Mouse (Mus musculus) thymus, adult 2 months (tissue): ENCODE measurements around the gene Ryr1. TPM values are rescaled to one million over a fixed set of nuclear protein-coding genes. Genes with fewer than 3 reads are reported as not detected.
A peak's percentile ranks its signal among the peaks of the same experiment; 100 is the strongest.

Experiments used
- DNase-seq: peaks from one replicate; pipeline ENCODE4 v3.0.0; 2021
- H3K27ac ChIP-seq: fragments of 200-500 bp; 2 replicates; pipeline ENCODE4 v1.5.1; 2012; ENCODE audit warnings: low read length, control low read depth; ENCODE audit not compliant: control insufficient read depth, insufficient read depth
- H3K27me3 ChIP-seq: fragments of 200-500 bp; 2 replicates; pipeline ENCODE4 v1.6.1; 2012; ENCODE audit warnings: mild to moderate bottlenecking, low read length, moderate library complexity, mixed read lengths; ENCODE audit not compliant: control insufficient read depth, insufficient read depth
- H3K36me3 ChIP-seq: fragments of 200-500 bp; 2 replicates; pipeline ENCODE4 v1.6.1; 2012; ENCODE audit warnings: mild to moderate bottlenecking, low read length, moderate library complexity; ENCODE audit not compliant: control insufficient read depth, insufficient read depth
- H3K4me1 ChIP-seq: fragments of 200-500 bp; replicated peaks from 2 replicates; pipeline ENCODE4 v1.6.1; 2012; ENCODE audit warnings: low read length; ENCODE audit not compliant: control insufficient read depth, insufficient read depth
- H3K4me3 ChIP-seq: fragments of 200-500 bp; 2 replicates; pipeline ENCODE4 v1.5.1; 2012; ENCODE audit warnings: mild to moderate bottlenecking, low read length, control low read depth, moderate library complexity; ENCODE audit not compliant: control insufficient read depth, insufficient read depth
- CTCF ChIP-seq: fragments of 200-500 bp; IDR thresholded peaks from 2 replicates; pipeline ENCODE4 v1.5.1; 2012; ENCODE audit warnings: mild to moderate bottlenecking, control low read depth, low read length, moderate library complexity, borderline replicate concordance; ENCODE audit not compliant: control insufficient read depth, poor library complexity, insufficient read depth; ENCODE audit errors: extremely low read depth
- POLR2A ChIP-seq: fragments of 200-500 bp; IDR thresholded peaks from 2 replicates; pipeline ENCODE4 v1.6.1; 2012; ENCODE audit warnings: mild to moderate bottlenecking, low read length, control low read depth, moderate library complexity; ENCODE audit not compliant: control insufficient read depth, poor library complexity, insufficient read depth; ENCODE audit errors: extremely low read depth
- WGBS: fragments of 180-500 bp; shearing (Covaris S2); methylation state at CpG from one replicate; pipeline ENCODE4 v1.1.7; 2018; 5-methylcytosine and 5-hydroxymethylcytosine counted together
- polyA plus RNA-seq: library from polyadenylated mRNA; depleted of rRNA; stranded (reverse); fragments of >200 nt; gene quantifications from 2 replicates; pipeline ENCODE4 v1.2.3, GENCODE M21; 2012

The Ryr1 gene
- polyA plus RNA-seq, 1 experiment, result 0.19 TPM

DNA sequence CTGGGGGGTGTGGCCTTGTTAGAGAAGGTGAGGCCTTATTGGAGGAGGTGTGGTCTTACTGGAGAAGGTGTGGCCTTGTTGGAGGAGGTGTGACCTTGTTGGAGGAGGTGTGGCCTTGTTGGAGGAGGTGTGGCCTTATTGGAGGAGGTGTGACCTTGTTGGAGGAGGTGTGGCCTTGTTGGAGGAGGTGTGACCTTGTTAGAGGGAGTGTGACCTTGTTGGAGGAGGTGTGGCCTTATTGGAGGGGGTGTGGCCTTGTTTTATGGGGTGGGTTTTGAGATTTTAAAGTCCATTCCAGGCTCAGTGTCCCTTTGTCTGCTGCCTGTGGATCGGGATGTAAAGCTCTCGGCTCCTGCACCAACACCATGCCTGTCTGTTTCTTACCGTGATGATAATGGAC lies 40.6 kb downstream of the Ryr1 start:
- Histone ChIP-seq H3K27me3 (no peaks in the 10 kb centered on the region), H3K4me1 (no peaks in the 10 kb centered on the region), H3K36me3 (no peaks in the 10 kb centered on the region), H3K4me3 (no peak overlapping the region), H3K27ac (no peak overlapping the region)
- WGBS, result 96% methylated on average over 3 of the region's 3 CpGs
- DNase-seq, result no peak
- no peak for TF ChIP-seq CTCF
- TF ChIP-seq POLR2A, result no peak

GRCm38 (mm10) chr7:29079419-29079950 lies 45.5 kb downstream of the Ryr1 start:
- Histone ChIP-seq H3K4me3 (no peak overlapping the region), H3K27me3 (no peaks in the 10 kb centered on the region), H3K4me1 (no peaks in the 10 kb centered on the region), H3K36me3 (no peaks in the 10 kb centered on the region), H3K27ac (no peak overlapping the region)
- no peak for TF ChIP-seq CTCF
- TF ChIP-seq POLR2A, result no peak
- 83% methylated on average over 12 of the region's 12 CpGs for WGBS
- DNase-seq, result no peak

GRCm38 (mm10) chr7:29076977-29077376 lies 48.0 kb downstream of the Ryr1 start:
- H3K27me3 ChIP-seq, result no peaks in the 10 kb centered on the region
- H3K4me1 ChIP-seq, result no peaks in the 10 kb centered on the region
- no peak overlapping the region for H3K27ac ChIP-seq
- H3K36me3 ChIP-seq, result no peaks in the 10 kb centered on the region
- no peak for DNase-seq
- H3K4me3 ChIP-seq, result no peak overlapping the region
- WGBS, result 91% methylated on average over 9 of the region's 9 CpGs
- TF ChIP-seq CTCF (no peak), POLR2A (no peak)

DNA sequence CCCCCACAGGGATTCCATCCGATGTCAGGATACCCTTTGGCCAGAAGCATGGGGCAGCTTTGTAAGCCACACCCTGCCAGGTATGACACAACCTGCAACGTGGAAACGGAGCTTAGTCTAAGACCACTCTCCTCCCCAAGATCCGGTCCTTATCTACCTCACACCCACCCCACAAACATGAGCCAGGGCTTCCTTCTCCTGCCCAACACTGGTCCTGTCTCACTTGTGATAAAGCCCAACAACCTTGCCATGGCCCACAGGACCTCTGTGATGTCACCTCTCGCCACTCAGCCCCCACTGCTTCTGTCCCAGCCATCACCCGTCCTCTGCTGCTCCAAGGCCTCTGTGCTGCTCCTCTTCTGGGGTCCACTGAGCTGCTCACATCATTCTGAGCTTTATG lies 49.8 kb downstream of the Ryr1 start:
- Histone ChIP-seq H3K27me3 (peaks cover 3% of the 10 kb centered on the region; the same call in 1 of the 2 replicates), H3K36me3 (no peaks in the 10 kb centered on the region), H3K4me1 (peaks cover 2% of the 10 kb centered on the region), H3K27ac (no peak overlapping the region), H3K4me3 (no peak overlapping the region)
- TF ChIP-seq POLR2A, result no peak
- no peak for TF ChIP-seq CTCF
- no peak for DNase-seq
- 81% methylated on average over 6 of the region's 6 CpGs for WGBS

DNA sequence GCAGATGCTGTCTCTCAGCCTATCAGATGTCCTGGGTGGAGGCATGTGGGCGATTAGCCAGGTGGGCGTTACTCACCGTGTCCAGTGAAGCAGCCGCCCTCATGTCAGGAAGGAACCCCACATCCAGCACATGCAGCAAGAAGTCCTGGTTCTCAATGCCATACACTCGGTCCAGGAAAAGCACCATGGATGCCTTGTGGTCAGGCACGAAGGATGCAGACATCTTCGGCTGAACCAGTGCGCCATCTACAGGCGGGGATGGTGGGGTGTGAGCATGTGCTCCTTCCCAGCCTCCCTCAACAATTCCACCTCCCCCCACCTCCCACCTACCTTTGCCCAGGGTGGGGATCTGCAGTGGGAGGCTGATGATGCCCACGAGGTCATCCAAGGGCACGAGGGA lies 52.3 kb downstream of the Ryr1 start:
- H3K4me3 ChIP-seq, result no peak overlapping the region
- whole genome bisulfite sequencing, result 49% methylated on average over 11 of the region's 11 CpGs
- H3K4me1 ChIP-seq, result peaks cover 2% of the 10 kb centered on the region
- TF ChIP-seq POLR2A (no peak), CTCF (peak; percentile 61; the same call in 1 of the 2 replicates)
- peaks cover 3% of the 10 kb centered on the region; the same call in 1 of the 2 replicates for H3K27me3 ChIP-seq
- H3K36me3 ChIP-seq, result no peaks in the 10 kb centered on the region
- peak; percentile 21 for DNase-seq
- no peak overlapping the region for H3K27ac ChIP-seq

GRCm38 (mm10) chr7:29071169-29071891 lies 53.6 kb downstream of the Ryr1 start:
- Histone ChIP-seq H3K27me3 (peaks cover 3% of the 10 kb centered on the region; the same call in 1 of the 2 replicates), H3K27ac (no peak overlapping the region), H3K4me1 (peaks cover 2% of the 10 kb centered on the region), H3K4me3 (no peak overlapping the region), H3K36me3 (no peaks in the 10 kb centered on the region)
- no peak for DNase-seq
- WGBS, result 32% methylated on average over 42 of the region's 42 CpGs
- no peak for TF ChIP-seq CTCF

DNA sequence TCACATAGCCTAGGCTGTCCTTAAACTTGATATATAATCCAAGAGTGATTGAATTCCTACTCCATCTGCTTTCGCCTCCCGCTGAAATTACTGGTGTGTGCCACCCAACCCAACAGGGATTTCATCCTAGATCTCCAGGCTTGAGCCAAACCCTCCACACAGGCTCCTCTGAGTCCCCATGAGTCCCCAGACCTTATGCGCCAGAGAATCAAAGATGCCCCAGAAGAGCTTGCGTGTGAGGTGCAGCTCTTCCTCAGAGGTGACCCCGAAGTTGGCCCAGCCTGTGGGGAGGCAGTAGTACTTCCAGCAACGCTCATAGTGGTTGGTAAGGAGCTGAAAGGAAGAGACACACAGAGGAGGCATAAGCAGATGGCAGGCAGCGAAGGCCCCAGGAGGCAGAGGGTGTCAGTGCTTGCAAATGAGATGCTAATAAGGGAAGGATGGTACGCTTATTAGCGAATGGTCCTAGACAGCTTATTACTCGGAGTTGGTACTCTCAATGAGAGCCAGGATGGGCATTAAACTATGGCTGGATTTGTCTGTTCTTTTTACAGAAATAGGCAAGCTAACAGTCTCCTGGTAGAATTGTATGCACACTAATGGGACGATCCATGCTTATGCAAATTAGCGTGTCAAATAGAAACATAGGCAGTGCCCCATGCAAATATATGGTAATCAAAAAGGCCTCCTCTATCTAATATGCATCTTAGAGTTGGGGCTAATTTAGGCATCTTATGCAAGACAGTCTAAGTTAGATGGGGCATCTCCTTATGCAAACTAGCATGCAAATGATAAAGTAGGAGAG lies 54.4 kb downstream of the Ryr1 start:
- TF ChIP-seq CTCF (no peak), POLR2A (no peak)
- Histone ChIP-seq H3K4me1 (peaks cover 2% of the 10 kb centered on the region), H3K4me3 (no peak overlapping the region), H3K27me3 (peaks cover 3% of the 10 kb centered on the region; the same call in 1 of the 2 replicates), H3K27ac (no peak overlapping the region), H3K36me3 (no peaks in the 10 kb centered on the region)
- DNase-seq, result no peak
- WGBS, result 88% methylated on average over 12 of the region's 12 CpGs
